Mouse (Mus musculus) cerebellum, adult (tissue): ENCODE data around the gene Nsf.

Experiments used
- ATAC-seq: cut with Nextera tagmentation; 2 replicates; pipeline ENCODE4 v1.9.2; 2017; ENCODE audit warnings: mild to moderate bottlenecking, moderate library complexity, mixed read lengths; ENCODE audit not compliant: insufficient number of reproducible peaks, low FRiP score, low TSS enrichment

The Nsf gene

GRCm38 (mm10) chr11:103804126-103804525 lies 149.7 kb downstream of the Nsf start:
- ATAC-seq: peak; percentile 76; the same call in 1 of the 2 replicates

- no peak for ATAC-seq
Observed at GRCm38 (mm10) chr11:103801128-103801527, 152.7 kb downstream of the Nsf start.

- no peak for ATAC-seq
Observed at GRCm38 (mm10) chr11:103789951-103790350, 163.9 kb downstream of the Nsf start.

GRCm38 (mm10) chr11:103780152-103780551 lies 173.7 kb downstream of the Nsf start:
- no peak for ATAC-seq

GRCm38 (mm10) chr11:103774228-103774530 lies 179.7 kb downstream of the Nsf start:
- no peak for ATAC-seq

- peak; percentile 56; the same call in 1 of the 2 replicates for ATAC-seq
Observed at GRCm38 (mm10) chr11:103773387-103774227, 180.2 kb downstream of the Nsf start, which contains the start of gene Wnt3. Wnt3 (plus strand) TSS chr11:103774150.

- ATAC-seq: no peak
Observed at GRCm38 (mm10) chr11:103772505-103773386, 181.1 kb downstream of the Nsf start.
